Mouse (Mus musculus): ENCODE measurements around the gene Gm4767.
"Not testable (repeated sequence)": the region's sequence is repeated elsewhere in the genome, so short reads cannot be mapped to it uniquely, and the experiment has no call there.

Gene Gm4767

DNA sequence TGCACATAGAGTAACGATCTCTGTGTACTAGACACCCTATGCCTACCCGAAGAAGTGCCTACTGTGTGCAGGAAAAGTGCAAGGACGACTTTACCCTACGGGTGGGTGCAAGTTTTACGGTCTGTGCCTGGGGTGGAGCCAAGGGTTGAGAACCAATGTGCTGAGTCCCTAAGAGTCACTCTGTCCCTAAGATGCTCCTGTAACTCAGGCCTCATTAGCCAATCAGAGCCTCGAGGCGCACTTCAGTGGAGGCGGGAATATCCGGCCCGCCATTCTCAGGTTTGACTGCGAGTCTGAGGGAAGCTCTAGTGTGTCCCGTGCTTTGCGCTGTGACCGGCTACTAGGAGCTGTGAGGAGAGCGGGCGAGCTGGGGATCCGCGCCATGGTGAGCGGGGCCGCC lies at the start of gene Gm4767:
TSS of gene Gm4767 (plus strand) at position 288 of the 400 bp plus-strand sequence.
- DNase-seq (ENCODE audit: low spot score): peak; percentile 32

- not testable (repeated sequence) for DNase-seq (ENCODE audit: low spot score)
Measured at GRCm38 (mm10) chr10:81770506-81771403, 41.2 kb upstream of the Gm4767 start, which contains the start of gene Gm3055. Gene Gm3055, minus strand, starts transcription at chr10:81771161.

- DNase-seq (ENCODE audit: low spot score): not testable (repeated sequence)
Measured at GRCm38 (mm10) chr10:81771404-81771777, 40.6 kb upstream of the Gm4767 start.

DNA sequence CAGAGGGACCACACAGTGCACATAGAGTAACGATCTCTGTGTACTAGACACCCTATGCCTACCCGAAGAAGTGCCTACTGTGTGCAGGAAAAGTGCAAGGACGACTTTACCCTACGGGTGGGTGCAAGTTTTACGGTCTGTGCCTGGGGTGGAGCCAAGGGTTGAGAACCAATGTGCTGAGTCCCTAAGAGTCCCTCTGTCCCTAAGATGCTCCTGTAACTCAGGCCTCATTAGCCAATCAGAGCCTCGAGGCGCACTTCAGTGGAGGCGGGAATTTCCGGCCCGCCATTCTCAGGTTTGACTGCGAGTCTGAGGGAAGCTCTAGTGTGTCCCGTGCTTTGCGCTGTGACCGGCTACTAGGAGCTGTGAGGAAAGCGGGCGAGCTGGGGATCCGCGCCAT lies 34.2 kb downstream of the Gm4767 start:
- not testable (repeated sequence) for DNase-seq (ENCODE audit: low spot score)

DNA sequence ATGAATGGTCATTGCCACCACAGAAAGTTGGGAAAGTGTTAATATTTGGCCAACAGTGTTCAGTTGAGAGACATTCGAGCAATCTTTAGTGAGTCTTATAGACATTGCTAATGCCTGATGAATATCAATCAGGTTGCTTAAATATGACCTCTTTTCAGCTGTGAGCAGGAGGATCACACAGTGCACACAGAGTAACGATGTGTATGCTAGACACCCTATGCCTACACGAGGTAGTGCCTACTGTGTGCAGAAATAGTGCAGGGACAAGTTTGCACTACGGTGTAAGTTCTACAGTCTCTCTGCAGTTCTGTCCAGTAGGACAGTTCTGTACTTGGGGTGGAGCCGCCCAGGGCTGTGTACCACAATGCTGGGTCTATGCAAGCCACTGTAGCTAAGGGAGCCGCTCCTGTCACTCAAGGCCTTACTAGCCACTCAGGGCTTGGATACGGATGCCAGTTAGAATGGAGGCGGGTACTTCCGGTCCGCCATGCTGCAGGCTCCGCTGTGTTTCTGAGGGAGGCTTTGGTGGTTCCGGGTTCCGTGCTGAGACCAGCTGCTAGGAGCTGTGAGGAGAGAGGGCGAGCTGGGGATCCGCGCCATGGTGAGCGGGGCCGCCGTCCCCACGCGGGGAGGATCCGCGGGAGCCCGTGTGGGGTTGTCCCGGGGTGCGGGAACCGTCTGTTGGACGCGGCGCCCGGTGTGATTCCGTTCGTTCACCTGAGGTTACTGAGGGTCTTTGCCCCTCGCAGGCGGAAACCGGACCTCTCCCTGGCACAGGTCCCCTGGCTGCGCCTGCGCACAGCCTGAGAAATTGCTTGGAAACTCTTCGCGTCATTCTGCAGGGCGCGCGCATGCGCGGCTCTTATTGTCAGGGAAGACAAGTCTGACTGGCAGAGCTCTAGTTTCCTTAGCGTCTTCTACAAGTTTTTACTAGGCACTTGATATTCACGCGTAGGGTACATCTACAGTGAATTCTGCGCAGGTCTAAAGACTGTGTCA lies 51.7 kb downstream of the Gm4767 start, which contains the start of gene Gm32687:
TSS of gene Gm32687 (plus strand) at position 526 of the 999 bp plus-strand sequence.
- not testable (repeated sequence) for DNase-seq (ENCODE audit: low spot score)

All from yolk sac, embryonic 10.5 days (tissue).